Mouse (Mus musculus) lung, embryonic 16.5 days (tissue): Measurements from ENCODE around the gene Pdlim5. TPM values are rescaled to one million over a fixed set of nuclear protein-coding genes. Genes with fewer than 3 reads are reported as not detected.
A peak's percentile ranks its signal among the peaks of the same experiment; 100 is the strongest.
"Not testable (repeated sequence)": the region's sequence is repeated elsewhere in the genome, so short reads cannot be mapped to it uniquely, and the experiment has no call there.

ENCODE experiments used
- ATAC-seq: fragments of 200-750 bp; cut with Nextera tagmentation; 2 replicates; pipeline ENCODE4 v1.8.0; 2017; ENCODE audit warnings: low read depth, mild to moderate bottlenecking, moderate library complexity
- H3K27ac ChIP-seq: fragments of 300-500 bp; sonication (generic); 2 replicates; pipeline ENCODE4 v1.5.1; 2014; ENCODE audit warnings: mild to moderate bottlenecking, control low read depth, low read length
- H3K27me3 ChIP-seq: fragments of 300-500 bp; sonication (generic); 2 replicates; pipeline ENCODE4 v1.6.1; 2014; ENCODE audit warnings: low read depth, low read length, mixed read lengths; ENCODE audit not compliant: control insufficient read depth, insufficient read depth
- H3K36me3 ChIP-seq: fragments of 300-500 bp; sonication (generic); 2 replicates; pipeline ENCODE4 v1.6.1; 2014; ENCODE audit warnings: low read length; ENCODE audit not compliant: control insufficient read depth, insufficient read depth
- H3K4me1 ChIP-seq: fragments of 300-500 bp; sonication (generic); replicated peaks from 2 replicates; pipeline ENCODE4 v1.6.1; 2014; ENCODE audit warnings: low read length, mixed read lengths; ENCODE audit not compliant: control insufficient read depth, insufficient read depth
- H3K4me2 ChIP-seq: fragments of 300-500 bp; sonication (generic); 2 replicates; pipeline ENCODE4 v1.6.1; 2014; ENCODE audit warnings: low read depth, low read length, control low read depth
- H3K4me3 ChIP-seq: fragments of 300-500 bp; sonication (generic); 2 replicates; pipeline ENCODE4 v1.5.1; 2014; ENCODE audit warnings: mild to moderate bottlenecking, low read length, control low read depth
- H3K9ac ChIP-seq: fragments of 300-500 bp; sonication (generic); 2 replicates; pipeline ENCODE4 v1.6.1; 2014; ENCODE audit warnings: low read length, control low read depth
- H3K9me3 ChIP-seq: fragments of 300-500 bp; sonication (generic); 2 replicates; pipeline ENCODE4 v1.6.1; 2016; ENCODE audit warnings: low read length; ENCODE audit not compliant: control insufficient read depth
- WGBS: fragments of 180-500 bp; shearing (Covaris S2); extraction: QIAGEN DNeasy Blood & Tissue Kit; methylation state at CpG from one replicate; pipeline ENCODE4 v1.1.7; 2014; 5-methylcytosine and 5-hydroxymethylcytosine counted together
- polyA plus RNA-seq: library from polyadenylated mRNA; unstranded; fragments of >200 nt; fragmentation: Nextera tagmentation; extraction: Ambion mirVana; gene quantifications from 2 replicates; pipeline ENCODE4 v1.2.1, GENCODE M21; 2015

Gene Pdlim5
- 28.3 and 33.4 TPM in 2 replicates for polyA plus RNA-seq

DNA sequence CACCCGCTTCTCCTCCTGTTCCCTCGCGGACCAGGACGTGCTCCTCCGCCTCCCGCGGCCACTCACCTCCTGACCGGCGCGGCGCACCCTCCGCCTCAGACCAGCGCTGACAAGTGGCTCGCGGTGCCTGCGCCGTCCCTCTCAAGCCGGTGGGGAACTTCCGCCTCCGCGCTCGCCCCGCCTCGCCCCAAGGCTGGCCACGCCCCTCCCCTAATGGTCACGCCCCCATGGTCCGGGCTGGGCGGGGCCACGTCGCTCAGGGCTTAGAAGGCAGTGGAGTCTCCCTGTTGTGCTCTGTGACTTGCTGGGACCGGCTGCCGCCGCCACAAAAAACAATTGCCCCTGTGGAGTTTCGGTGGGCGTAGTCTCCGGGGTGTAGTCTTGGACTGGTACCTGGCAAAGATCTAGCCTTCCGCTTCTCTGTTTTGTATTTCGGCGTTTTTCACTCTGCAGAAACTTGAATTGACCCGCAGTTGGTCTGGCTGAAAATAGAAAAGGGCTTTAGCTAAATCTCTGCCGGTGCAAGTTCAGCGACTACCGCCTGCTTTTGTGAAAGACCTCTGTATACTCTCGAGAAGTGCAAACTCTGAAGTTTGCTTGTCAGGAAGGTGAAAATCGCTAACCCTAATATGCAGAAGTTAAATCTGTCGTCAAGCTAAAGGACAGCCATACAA lies at the start of gene Pdlim5:
Gene Pdlim5 (minus strand): TSS at position 177 of the 674 bp plus-strand sequence.
- peak; percentile 99 for ATAC-seq
- H3K4me3 ChIP-seq: peak within 1 kb of the TSS; percentile 79
- peak within 1 kb of the TSS; percentile 77 for H3K9ac ChIP-seq
- peaks cover 8% of the 10 kb centered on the region; the same call in 1 of the 2 replicates for H3K4me1 ChIP-seq
- H3K36me3 ChIP-seq: no peaks in the 10 kb centered on the region
- no peaks in the 10 kb centered on the region for H3K9me3 ChIP-seq
- H3K27me3 ChIP-seq: no peaks in the 10 kb centered on the region
- peak within 1 kb of the TSS; percentile 90 for H3K27ac ChIP-seq
- WGBS: under 1% methylated on average over 41 of the region's 46 CpGs
- H3K4me2 ChIP-seq: peak within 1 kb of the TSS; percentile 78

- Histone ChIP-seq H3K4me3 (no peak overlapping the region), H3K4me2 (no peak overlapping the region), H3K27ac (no peak overlapping the region), H3K9me3 (no peaks in the 10 kb centered on the region), H3K9ac (no peak overlapping the region), H3K27me3 (no peaks in the 10 kb centered on the region), H3K36me3 (no peaks in the 10 kb centered on the region), H3K4me1 (peaks cover 14% of the 10 kb centered on the region)
- 35% methylated on average over 4 of the region's 4 CpGs for WGBS
- ATAC-seq: no peak
Observed at GRCm38 (mm10) chr3:142443710-142444043, 48.2 kb upstream of the Pdlim5 start.

DNA sequence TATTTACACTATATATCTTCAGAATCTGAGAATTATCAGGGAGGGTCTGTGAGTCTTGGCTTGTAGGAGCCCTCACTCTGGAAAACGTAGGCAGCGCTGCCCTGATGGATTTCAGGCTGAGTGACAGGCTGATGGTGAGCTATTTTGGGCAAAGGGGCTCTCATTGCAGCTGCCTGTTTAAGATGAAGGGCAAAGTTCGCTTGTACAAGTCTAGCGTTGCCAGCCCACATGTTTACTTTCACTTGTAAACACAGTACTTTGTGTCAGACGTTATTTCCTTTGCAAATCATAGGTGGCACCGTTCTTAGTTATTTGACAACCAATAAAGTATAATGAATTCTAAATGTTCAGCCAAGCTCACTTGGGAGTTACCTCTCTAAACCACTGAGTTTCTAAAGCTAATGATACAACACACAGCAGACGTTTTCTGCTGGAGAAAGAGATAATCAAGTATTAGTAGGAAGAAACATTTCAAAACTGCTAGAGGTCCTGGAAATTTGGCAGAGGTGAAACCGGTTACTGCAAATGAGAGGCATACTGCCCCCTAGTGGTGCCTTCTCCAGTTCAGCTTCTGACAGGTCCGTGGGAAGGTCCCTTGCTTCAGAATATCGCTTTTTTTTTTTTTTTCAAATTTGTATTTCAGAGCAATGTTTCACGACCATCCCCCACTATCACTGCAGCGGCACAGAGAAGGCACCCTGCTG lies 47.7 kb upstream of the Pdlim5 start:
- Histone ChIP-seq H3K4me2 (peak overlapping the region; percentile 44), H3K9me3 (no peaks in the 10 kb centered on the region), H3K9ac (no peak overlapping the region), H3K27ac (no peak overlapping the region), H3K36me3 (no peaks in the 10 kb centered on the region), H3K4me3 (peak overlapping the region; percentile 18), H3K4me1 (peaks cover 17% of the 10 kb centered on the region), H3K27me3 (no peaks in the 10 kb centered on the region)
- WGBS: 3% methylated on average over 12 of the region's 12 CpGs
- 0 out of 2 replicates have a peak, but pooled peaks have one; percentile 27 for ATAC-seq

- Histone ChIP-seq H3K36me3 (no peaks in the 10 kb centered on the region), H3K4me2 (no peak overlapping the region), H3K27ac (no peak overlapping the region), H3K4me3 (no peak overlapping the region), H3K9ac (no peak overlapping the region), H3K27me3 (no peaks in the 10 kb centered on the region), H3K9me3 (no peaks in the 10 kb centered on the region), H3K4me1 (peaks cover 17% of the 10 kb centered on the region)
- 66% methylated on average over 7 of the region's 7 CpGs for WGBS
- no peak for ATAC-seq
Observed at GRCm38 (mm10) chr3:142442161-142442560, 46.7 kb upstream of the Pdlim5 start.

DNA sequence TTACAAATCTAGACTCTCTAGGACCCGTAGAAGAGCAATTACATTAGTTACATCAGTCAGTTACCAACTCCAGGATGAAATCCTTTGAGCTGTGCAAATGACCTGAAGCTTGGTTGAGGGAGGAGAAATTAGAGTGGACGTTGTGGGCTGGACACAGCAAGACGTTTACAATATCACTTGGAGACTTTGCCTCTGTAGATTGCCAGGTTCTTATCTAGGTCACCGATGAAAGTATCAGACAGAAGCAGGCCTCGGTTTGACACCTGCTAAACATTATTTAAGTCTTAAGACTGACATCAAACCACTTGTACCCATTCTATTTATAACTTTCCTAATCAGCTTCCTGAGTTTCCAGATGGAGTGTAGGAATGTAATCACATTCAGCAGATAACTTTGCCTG lies 45.6 kb upstream of the Pdlim5 start:
- Histone ChIP-seq H3K4me1 (peaks cover 17% of the 10 kb centered on the region), H3K36me3 (no peaks in the 10 kb centered on the region), H3K4me3 (no peak overlapping the region), H3K9me3 (no peaks in the 10 kb centered on the region), H3K4me2 (no peak overlapping the region), H3K27ac (no peak overlapping the region), H3K9ac (no peak overlapping the region), H3K27me3 (no peaks in the 10 kb centered on the region)
- 32% methylated on average over 5 of the region's 5 CpGs for WGBS
- ATAC-seq: no peak

- Histone ChIP-seq H3K4me2 (no peak overlapping the region), H3K9me3 (no peaks in the 10 kb centered on the region), H3K4me3 (no peak overlapping the region), H3K4me1 (peaks cover 17% of the 10 kb centered on the region), H3K27me3 (no peaks in the 10 kb centered on the region), H3K9ac (no peak overlapping the region), H3K36me3 (no peaks in the 10 kb centered on the region), H3K27ac (peak overlapping the region; percentile 70)
- WGBS: 26% methylated on average over 4 of the region's 4 CpGs
- no peak; the same call in 1 of the 2 replicates for ATAC-seq
Observed at GRCm38 (mm10) chr3:142440191-142440590, 44.7 kb upstream of the Pdlim5 start.

GRCm38 (mm10) chr3:142439591-142440093 lies 44.1 kb upstream of the Pdlim5 start:
- Histone ChIP-seq H3K9ac (no peak overlapping the region), H3K27me3 (no peaks in the 10 kb centered on the region), H3K4me3 (no peak overlapping the region), H3K9me3 (no peaks in the 10 kb centered on the region), H3K4me2 (peak overlapping the region; percentile 41), H3K27ac (peak overlapping the region; percentile 70; the same call in 1 of the 2 replicates), H3K4me1 (peaks cover 17% of the 10 kb centered on the region), H3K36me3 (no peaks in the 10 kb centered on the region)
- ATAC-seq: peak; percentile 81
- WGBS: 14% methylated on average over 7 of the region's 7 CpGs

GRCm38 (mm10) chr3:142438630-142439029 lies 43.1 kb upstream of the Pdlim5 start:
- H3K9me3 ChIP-seq, H3K4me3 ChIP-seq, H3K9ac ChIP-seq, H3K4me2 ChIP-seq, H3K27me3 ChIP-seq, H3K36me3 ChIP-seq, ATAC-seq: not testable (repeated sequence)
- Histone ChIP-seq H3K27ac (0 out of 2 replicates have a peak overlapping the region, but pooled peaks have one; percentile 1), H3K4me1 (peaks cover 17% of the 10 kb centered on the region)
- WGBS: 89% methylated on average over 8 of the region's 8 CpGs

GRCm38 (mm10) chr3:142436824-142437223 lies 41.3 kb upstream of the Pdlim5 start:
- no peaks in the 10 kb centered on the region for H3K27me3 ChIP-seq
- H3K9ac ChIP-seq: no peak overlapping the region
- WGBS: 61% methylated on average over 6 of the region's 6 CpGs
- no peak overlapping the region for H3K27ac ChIP-seq
- no peak for ATAC-seq
- no peaks in the 10 kb centered on the region for H3K36me3 ChIP-seq
- H3K9me3 ChIP-seq: no peaks in the 10 kb centered on the region
- H3K4me3 ChIP-seq: no peak overlapping the region
- H3K4me2 ChIP-seq: no peak overlapping the region
- H3K4me1 ChIP-seq: peaks cover 11% of the 10 kb centered on the region; the same call in 1 of the 2 replicates
